Mouse (Mus musculus): ENCODE results near the gene Srrm1.

Gene Srrm1

GRCm38 (mm10) chr4:135353794-135354450 is 801 bp upstream of the Srrm1 start:
- DNase-seq (ENCODE audit: low spot score in 2 of 2), result peak in 1 of 2 experiments; percentile 7

DNA sequence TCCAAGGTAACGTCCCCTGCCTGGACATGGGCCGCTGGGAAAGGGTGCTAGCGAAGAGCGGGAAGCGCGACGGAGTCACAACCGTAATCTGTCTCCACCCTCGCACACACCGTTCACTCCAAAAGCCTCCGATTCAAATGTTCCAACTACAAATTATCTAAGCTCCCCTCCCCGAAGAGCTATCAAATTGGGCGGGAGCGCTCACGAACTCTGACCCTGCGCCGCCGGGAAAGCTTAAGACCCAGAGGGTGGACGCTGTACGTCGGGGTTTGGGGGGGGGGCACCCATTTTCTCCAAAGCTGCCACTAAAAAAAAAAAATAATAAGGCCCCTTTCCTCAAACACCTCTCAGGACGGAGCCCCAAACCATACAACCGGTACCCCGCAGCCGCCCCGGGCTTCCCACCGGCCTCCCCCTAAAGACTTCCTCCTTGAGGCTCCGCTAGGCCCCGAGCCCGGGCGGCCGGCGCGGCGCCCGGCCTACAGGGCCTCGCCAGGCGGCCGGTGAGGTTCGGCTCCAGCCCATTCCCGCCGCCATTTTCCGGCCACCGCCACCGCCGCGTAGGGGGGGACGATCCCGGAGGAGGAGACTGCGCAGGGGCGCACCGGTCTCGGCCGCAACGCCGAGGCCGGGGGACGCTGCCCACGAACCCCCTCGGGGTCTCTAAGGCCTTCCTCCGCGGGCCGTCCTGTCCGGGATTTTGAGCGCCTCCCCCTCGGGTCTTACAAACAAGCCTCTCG is 625 bp downstream of the Srrm1 start:
- DNase-seq (ENCODE audit: low spot score in 2 of 2), result peak; percentile 18 to 25

- DNase-seq (ENCODE audit: low spot score in 2 of 2), result no peak
Observed at GRCm38 (mm10) chr4:135337376-135337942, 15.7 kb downstream of the Srrm1 start.

DNA sequence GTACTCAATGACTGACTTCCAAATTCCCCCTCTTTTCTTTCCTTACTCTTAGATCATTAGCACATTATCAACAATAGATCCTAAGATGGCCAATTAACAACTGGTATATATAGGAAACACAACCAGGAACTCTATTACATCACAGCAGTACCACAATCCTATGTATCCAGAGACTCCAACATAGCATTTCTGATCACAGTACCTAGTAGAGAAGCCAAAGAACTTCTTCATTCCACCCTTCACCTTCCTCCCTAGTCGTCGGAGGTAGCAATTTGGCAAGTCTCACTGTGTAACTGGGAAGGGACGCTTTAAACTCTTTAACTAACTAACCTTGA is 17.1 kb downstream of the Srrm1 start:
- no peak for DNase-seq (ENCODE audit: low spot score in 2 of 2)

DNA sequence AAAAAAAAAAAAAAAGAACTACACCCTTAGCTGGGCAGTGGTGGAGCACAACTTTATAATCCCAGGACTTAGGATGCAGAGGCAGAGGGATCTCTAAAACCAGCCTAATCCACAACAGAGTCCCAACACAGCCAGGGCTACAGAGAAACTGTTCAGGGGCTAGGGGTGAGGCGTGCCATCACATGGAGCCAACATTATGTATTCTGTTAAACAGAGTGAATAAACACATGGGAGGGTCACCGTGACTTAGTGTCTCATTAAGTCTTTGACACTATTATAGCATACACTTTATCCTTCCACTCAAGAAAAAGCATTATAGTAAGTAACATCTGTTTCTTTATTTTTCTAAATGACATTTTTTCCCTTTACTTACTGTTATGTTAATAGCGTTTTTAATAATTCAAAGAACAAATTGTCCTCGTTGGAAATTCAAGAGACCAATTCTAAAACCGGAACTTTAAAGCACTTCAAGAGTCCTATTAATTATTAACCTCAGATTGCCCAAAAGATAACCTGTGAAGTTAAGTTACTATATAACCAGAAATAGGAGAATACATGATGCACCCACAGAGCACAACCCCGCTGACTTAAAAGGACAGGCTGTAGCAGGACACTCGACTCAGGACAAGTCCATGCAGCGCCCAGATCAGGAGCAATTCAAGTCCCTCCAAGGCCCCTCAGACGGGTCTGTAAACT is 17.6 kb downstream of the Srrm1 start:
- DNase-seq (ENCODE audit: low spot score in 2 of 2), result no peak

DNA sequence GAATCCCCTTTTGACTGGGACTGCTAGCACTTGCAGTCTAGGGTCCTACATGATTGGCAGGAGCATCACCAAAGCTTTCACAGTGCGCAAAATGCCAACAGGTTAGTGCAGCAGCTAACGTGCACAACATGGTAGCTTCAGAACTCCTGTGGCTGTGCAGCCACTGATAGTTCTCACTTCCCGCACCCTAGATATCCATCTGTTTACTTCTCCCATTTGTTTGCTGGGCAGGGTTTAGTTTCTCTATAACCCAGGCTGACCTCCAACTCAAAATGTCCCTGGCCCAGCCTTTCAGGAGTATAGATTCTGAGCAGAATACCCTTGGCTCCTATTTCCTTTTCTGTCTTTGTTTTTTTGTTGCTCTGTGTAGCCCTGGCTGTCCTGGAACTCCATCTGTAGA is 26.7 kb downstream of the Srrm1 start:
- DNase-seq (ENCODE audit: low spot score in 2 of 2), result no peak

DNA sequence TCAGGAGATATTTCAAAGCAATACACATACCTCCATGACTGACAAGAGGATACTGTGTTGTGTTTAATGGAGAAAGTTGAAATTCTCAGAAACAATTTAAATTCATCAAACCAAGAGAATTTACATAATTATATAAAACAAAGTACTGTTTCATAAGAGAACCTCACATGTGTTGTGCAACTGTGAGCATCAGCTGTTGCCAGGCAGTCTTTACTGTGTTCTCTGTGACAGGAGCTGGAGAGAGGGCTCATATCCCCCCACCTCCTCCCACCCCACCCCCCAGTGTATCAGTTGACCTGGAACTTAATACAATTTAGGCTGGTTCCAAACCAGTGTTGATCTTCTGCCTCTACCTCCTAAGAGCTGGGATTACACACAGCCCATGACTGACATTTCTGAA is 27.1 kb downstream of the Srrm1 start:
- DNase-seq (ENCODE audit: low spot score in 2 of 2), result no peak

GRCm38 (mm10) chr4:135323021-135323420 is 30.1 kb downstream of the Srrm1 start:
- no peak for DNase-seq (ENCODE audit: low spot score in 2 of 2)

DNA sequence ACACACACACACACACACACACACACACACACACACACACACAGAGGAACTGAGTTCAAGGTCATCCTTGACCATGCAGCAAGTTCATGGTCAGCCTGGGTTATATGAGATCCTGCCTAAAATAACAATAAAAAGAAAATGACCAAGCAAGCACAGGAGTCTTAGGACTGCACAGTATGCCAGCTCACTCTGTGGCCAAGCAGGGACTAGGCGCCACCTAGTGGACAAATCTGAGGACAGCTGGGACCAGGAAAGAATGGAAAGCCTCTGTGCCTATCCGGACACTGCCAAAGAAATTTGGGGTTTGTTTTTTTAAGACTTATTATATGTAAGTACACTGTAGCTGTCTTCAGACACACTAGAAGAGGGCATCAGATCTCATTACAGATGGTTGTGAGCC is 35.2 kb downstream of the Srrm1 start:
- peak; percentile 76 for DNase-seq (ENCODE audit: low spot score in 2 of 2)

GRCm38 (mm10) chr4:135317539-135317938 is 35.6 kb downstream of the Srrm1 start:
- DNase-seq (ENCODE audit: low spot score in 2 of 2), result no peak

- DNase-seq (ENCODE audit: low spot score in 2 of 2), result no peak
Observed at GRCm38 (mm10) chr4:135315287-135315686, 37.8 kb downstream of the Srrm1 start.

DNA sequence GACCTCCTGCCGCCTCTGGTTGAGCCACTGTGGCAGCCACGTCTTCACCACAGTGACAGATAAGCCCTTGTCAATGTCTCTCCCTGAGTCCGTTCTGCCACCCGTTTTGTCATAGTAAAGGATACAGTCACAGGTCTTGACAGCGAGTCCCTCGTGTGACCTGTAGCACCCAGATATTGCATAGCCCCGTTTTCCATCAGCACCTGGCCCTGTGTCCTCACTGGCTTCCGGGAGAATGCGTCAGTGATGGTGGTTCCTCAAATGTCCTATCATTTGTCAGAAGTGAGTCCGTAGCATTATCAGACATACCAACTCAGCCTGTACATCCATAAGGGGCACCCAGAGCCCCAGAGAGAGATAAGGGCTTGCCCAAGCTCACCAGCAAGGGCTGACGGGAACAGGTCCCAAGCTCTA is 38.7 kb downstream of the Srrm1 start:
- DNase-seq (ENCODE audit: low spot score in 2 of 2), result no peak

DNA sequence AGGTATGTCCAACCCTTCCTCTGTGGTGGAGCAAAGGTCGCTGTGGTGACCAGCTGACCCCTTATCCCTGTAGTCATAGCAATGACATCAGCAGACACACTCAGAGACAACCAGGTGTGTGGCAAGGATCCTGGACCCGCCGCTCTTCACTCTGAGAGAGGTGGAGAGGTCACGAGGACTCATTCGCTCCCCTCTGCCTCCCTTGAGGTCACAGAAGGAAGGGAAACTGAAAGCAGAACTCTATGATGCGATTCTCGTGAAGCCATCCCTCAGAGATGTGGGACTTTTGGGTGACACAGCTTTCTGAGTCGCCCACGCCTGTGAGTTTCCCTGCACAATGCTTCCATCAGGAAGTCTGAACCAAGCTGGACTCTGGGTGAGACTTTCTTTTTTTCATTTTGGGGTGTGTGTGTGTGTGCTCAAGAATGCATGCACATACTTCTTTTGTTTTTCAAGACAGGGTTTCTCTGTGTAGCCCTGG is 39.3 kb downstream of the Srrm1 start:
- DNase-seq (ENCODE audit: low spot score in 2 of 2), result peak in 1 of 2 experiments; percentile 26

GRCm38 (mm10) chr4:135313111-135313691 is 39.9 kb downstream of the Srrm1 start:
- no peak for DNase-seq (ENCODE audit: low spot score in 2 of 2)

- DNase-seq (ENCODE audit: low spot score in 2 of 2), result no peak
Observed at GRCm38 (mm10) chr4:135312706-135313105, 40.4 kb downstream of the Srrm1 start.

DNA sequence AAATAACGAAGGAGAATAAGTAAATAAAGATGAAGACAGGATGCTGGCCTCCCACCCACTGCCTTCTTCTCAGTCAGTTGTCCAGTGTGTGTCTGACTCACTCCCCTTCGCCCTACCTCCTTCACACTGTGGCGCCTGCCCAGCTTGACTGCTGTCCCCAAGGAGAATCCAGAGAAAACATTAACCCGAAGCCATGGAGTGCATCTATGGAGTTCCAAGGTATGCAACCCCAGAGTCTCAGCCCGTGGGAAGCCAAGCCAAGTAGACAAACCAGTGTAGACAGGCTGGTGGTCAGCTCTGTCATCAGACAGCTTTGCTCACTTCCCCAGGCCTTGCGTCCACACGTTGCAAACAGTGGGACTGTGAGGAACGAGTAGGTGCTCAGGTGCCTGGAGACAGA is 42.8 kb downstream of the Srrm1 start:
- no peak for DNase-seq (ENCODE audit: low spot score in 2 of 2)

DNA sequence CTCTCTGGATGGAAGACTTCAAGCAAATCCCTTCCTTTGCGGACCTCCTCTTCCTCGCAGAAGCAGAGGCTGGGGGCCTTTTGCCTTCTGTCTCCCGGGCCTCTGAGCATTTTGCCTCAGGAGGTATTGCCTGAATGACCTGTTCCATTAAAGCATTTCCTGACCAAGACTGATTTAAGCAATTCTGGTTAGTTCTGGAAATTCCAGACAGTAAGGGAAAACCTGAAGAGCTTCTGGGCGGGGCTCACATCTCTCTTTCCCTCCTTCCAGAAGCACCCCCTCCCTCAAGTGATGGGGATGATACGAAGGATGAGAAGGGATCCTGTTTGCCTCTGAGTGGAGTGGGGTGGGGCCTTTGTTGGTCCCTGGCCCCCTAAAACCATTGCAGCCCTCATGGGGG is 43.4 kb downstream of the Srrm1 start:
- no peak for DNase-seq (ENCODE audit: low spot score in 2 of 2)

DNA sequence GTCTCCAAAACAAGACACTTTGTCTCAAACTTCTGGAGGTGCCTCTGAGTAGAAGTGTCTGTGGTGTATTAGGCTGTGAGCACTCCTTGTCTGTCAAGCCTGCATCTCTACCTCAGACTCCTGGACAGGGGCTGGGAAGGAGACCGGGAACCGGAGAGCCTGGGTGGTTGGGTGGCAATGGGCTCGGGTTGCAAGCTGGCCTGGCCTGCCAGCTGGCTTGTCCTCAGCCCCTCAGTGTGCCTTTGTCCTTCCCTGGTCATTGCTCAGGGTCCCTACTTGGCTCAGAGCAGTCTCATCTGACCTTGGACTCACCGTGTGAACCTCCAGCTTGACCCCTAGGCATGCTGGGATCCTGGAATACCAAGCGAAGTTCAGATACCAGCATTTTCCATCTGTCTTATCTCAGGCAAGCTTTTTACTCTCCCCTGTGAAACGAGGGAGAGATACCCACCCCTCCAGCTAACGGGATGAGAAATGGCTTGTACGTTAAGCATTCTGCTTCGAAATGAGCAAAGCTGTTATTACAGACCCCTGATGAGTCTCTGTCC is 43.9 kb downstream of the Srrm1 start:
- DNase-seq (ENCODE audit: low spot score in 2 of 2), result no peak

DNA sequence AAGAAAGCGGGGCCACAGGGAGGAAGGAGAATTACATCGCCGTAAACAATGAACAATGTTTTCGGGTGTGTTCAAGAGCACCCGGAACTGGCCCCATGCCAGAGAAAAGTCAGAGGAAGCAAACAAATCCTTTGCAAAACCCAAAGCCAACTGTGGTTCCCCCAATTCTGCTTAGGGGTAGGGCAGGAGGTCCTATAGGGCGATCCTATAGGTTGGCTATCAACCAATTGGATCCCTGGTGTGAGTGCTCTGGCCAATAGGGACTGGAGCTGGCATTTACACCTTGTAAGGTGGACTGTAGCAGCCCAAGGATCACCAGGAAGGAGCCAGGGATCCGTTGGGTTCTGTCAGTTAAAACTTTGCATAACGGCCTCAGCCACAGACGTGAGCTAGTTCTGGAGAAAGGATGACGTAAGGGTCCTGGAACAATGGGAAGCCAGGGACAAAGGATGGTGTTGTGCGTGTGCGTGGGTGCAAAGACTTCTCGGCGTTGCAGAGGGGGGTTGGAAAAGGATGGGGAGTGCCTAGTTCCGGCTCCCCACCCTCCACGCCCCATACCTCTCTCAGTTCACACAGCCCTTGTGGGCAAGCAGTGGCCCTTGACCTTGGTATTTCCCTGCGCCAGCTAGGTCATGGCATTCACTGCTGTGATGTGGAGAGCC is 46.0 kb downstream of the Srrm1 start:
- DNase-seq (ENCODE audit: low spot score in 2 of 2), result no peak

- peak; percentile 10 to 23 for DNase-seq (ENCODE audit: low spot score in 2 of 2)
Observed at GRCm38 (mm10) chr4:135306533-135306932, 46.6 kb downstream of the Srrm1 start.

- DNase-seq (ENCODE audit: low spot score in 2 of 2), result no peak
Observed at GRCm38 (mm10) chr4:135302261-135302660, 50.9 kb downstream of the Srrm1 start.

All from right cerebral cortex, adult 2 months (tissue).